Mouse (Mus musculus): ENCODE results near the gene Foxn2.

DNA sequence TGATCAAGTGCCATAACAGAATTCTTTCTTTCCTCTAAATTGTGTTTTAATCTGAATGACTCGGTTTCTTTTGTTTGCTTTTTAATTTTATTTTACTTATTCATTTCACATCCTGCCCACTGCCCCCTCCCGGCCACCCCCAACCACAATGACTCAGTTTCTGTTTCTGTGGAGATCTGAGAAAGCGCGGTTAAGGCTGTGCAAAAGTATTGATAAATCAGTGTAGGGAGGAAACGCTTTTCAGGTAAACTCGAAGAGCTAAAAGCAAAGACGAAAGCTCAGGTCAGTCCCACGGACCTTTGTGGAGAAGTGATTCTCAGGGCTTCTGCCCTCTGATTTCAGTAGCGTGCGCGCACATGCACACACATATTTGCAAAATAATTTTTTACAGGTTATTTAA lies 44.0 kb downstream of the Foxn2 start:
- TF ChIP-seq GATA1 (IDR thresholded peaks at IDR 0.05; ENCODE audit: low read length) (no peak), TAL1 (IDR thresholded peaks at IDR 0.05; ENCODE audit: low read length) (no peak)
